Mouse (Mus musculus): Measurements from ENCODE around the gene Myo1e. TPM values are rescaled to one million over a fixed set of nuclear protein-coding genes. Genes with fewer than 3 reads are reported as not detected.
A peak's percentile ranks its signal among the peaks of the same experiment; 100 is the strongest.

The Myo1e gene
- polyA plus RNA-seq (2015; fragmentation: Nextera tagmentation; extraction: Ambion mirVana) = 7.5 and 10.9 TPM in 2 replicates

DNA sequence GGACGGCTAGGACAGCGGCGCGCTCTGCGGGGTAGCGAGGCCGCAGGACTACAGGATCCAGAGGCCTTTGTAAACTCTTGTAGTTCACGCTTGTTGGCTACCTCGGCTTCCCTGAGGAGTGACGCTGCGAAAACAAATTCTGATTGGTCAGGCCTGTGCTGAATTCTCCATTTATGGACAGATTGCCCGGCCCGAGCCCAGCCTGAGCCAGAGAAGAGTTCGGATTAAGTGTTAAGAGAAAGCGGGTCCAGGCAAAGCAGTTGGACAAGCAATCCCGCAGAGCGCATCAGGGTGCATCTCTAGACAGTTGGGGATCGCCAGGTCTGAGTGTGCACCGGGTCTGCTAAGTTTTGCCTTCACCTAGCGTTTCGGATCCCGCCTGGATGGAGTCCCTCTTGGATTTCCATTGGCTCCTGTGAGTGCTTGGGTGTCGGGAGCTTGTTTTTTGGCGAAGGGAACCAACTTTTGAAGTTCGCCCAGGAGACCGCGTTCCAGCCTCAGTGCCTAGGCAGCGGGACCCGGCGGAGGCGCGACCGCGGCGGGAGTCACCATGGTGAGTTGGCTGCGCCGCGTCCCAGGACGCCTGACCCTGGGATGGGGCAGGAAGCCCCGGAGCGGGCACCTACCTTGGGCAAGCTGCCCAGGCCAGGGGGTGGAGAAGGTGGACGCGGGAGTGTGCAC, at the start of gene Myo1e:
Myo1e (plus strand) TSS at position 200 of the 681 bp plus-strand sequence.
- peak within 1 kb of the TSS; percentile 69 for H3K9ac ChIP-seq (ENCODE audit: low read depth, low read length)
- peak; percentile 98 for ATAC-seq
- peak within 1 kb of the TSS; percentile 65 for H3K4me3 ChIP-seq (ENCODE audit: low read length)
- no peaks in the 10 kb centered on the region for H3K9me3 ChIP-seq (ENCODE audit: control insufficient read depth, low read length)
- peak within 1 kb of the TSS; percentile 81 for H3K27ac ChIP-seq (ENCODE audit: low read depth, low read length)
- H3K36me3 ChIP-seq (ENCODE audit: control insufficient read depth, insufficient read depth, low read length) = no peaks in the 10 kb centered on the region
- H3K27me3 ChIP-seq (replicated peaks; ENCODE audit: control insufficient read depth, insufficient read depth, low read length) = no peaks in the 10 kb centered on the region; the same call in 1 of the 2 replicates
- H3K4me2 ChIP-seq (ENCODE audit: low read length) = peak within 1 kb of the TSS; percentile 100
- H3K4me1 ChIP-seq (ENCODE audit: control insufficient read depth, insufficient read depth, low read depth, low read length) = peaks cover 7% of the 10 kb centered on the region; the same call in 1 of the 2 replicates
- WGBS = under 1% methylated on average over 43 of the region's 43 CpGs

DNA sequence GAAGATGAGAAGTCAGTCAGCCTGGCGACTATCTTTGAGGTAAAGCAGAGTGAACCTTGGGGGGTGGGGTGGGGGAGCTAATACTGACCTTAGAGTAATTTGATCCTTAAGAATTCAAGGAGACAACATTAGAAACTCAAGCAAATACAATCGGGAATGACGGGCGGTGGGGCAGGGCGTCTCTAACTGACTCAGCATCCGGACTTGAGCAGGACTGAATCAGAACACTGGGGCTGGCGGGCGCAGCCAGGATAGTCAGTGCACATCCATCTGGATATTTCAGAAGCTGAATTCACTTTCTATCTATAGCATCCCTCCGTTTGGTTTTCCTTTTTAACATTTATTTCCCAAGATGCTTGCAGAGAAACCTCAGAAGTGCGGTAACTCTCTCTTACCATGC, 47.1 kb upstream of the Myo1e start:
- no peaks in the 10 kb centered on the region for H3K4me1 ChIP-seq (ENCODE audit: control insufficient read depth, insufficient read depth, low read depth, low read length)
- H3K36me3 ChIP-seq (ENCODE audit: control insufficient read depth, insufficient read depth, low read length) = no peaks in the 10 kb centered on the region
- no peak overlapping the region for H3K27ac ChIP-seq (ENCODE audit: low read depth, low read length)
- H3K4me2 ChIP-seq (ENCODE audit: low read length) = no peak overlapping the region
- H3K9me3 ChIP-seq (ENCODE audit: control insufficient read depth, low read length) = no peaks in the 10 kb centered on the region
- no peaks in the 10 kb centered on the region for H3K27me3 ChIP-seq (replicated peaks; ENCODE audit: control insufficient read depth, insufficient read depth, low read length)
- no peak overlapping the region for H3K4me3 ChIP-seq (ENCODE audit: low read length)
- ATAC-seq = no peak
- H3K9ac ChIP-seq (ENCODE audit: low read depth, low read length) = no peak overlapping the region
- WGBS = 81% methylated on average over 10 of the region's 10 CpGs

DNA sequence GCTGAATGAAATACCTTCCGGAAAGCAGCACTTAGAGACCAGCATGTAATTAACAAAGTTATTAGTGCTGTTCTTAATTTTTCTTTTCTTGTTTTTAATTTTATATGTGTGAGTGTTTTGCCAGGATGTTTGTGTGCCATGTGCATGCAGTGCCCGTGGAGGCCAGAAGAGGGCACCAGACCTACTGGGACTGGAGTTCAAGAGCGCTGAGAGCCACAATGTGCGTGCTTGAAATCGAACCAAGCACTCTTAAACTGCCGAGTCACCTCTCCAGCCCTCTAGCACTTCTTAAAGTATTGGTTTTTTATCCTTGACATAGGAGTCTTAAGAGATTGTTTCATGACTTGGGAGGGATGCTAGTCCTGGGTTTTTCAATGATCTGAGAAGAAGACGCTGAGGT, 38.2 kb upstream of the Myo1e start:
- no peaks in the 10 kb centered on the region for H3K36me3 ChIP-seq (ENCODE audit: control insufficient read depth, insufficient read depth, low read length)
- H3K9ac ChIP-seq (ENCODE audit: low read depth, low read length) = no peak overlapping the region
- no peaks in the 10 kb centered on the region for H3K27me3 ChIP-seq (replicated peaks; ENCODE audit: control insufficient read depth, insufficient read depth, low read length)
- no peaks in the 10 kb centered on the region for H3K9me3 ChIP-seq (ENCODE audit: control insufficient read depth, low read length)
- H3K27ac ChIP-seq (ENCODE audit: low read depth, low read length) = no peak overlapping the region
- WGBS = 94% methylated on average over 7 of the region's 7 CpGs
- no peak overlapping the region for H3K4me3 ChIP-seq (ENCODE audit: low read length)
- H3K4me1 ChIP-seq (ENCODE audit: control insufficient read depth, insufficient read depth, low read depth, low read length) = no peaks in the 10 kb centered on the region
- H3K4me2 ChIP-seq (ENCODE audit: low read length) = no peak overlapping the region
- ATAC-seq = no peak

DNA sequence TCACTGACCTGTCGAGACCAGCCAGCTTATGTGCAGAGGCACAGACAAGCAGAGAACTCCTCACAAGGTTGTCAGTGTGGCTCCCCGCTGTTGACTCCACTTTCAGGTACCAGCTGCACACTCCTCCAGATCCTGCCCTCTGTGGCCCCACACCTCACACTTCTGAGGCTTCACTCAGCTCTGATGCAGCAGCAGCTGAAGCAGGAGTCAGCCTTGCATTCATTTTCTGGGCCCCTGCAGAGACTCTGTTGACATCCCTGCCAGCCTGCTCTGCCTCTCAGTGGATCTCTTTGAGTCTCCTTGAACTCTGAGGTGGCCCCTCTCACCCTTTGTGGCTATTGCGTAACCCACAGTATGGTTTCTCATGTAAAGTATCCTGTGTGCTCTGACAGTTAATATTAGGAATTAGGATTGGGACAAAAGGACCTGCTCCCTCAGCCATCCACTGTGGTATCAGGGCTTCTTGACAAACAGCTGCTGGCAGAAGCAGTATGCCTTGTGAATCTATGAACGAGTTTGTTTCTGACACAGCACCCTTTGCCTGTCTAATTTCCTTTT, 32.8 kb upstream of the Myo1e start:
- H3K4me1 ChIP-seq (ENCODE audit: control insufficient read depth, insufficient read depth, low read depth, low read length) = peaks cover 8% of the 10 kb centered on the region
- no peaks in the 10 kb centered on the region for H3K27me3 ChIP-seq (replicated peaks; ENCODE audit: control insufficient read depth, insufficient read depth, low read length)
- no peaks in the 10 kb centered on the region for H3K9me3 ChIP-seq (ENCODE audit: control insufficient read depth, low read length)
- H3K9ac ChIP-seq (ENCODE audit: low read depth, low read length) = no peak overlapping the region
- H3K27ac ChIP-seq (ENCODE audit: low read depth, low read length) = peak overlapping the region; percentile 30; the same call in 1 of the 2 replicates
- 0 out of 2 replicates have a peak, but pooled peaks have one; percentile 24 for ATAC-seq
- WGBS = 29% methylated on average over 4 of the region's 4 CpGs
- no peak overlapping the region for H3K4me2 ChIP-seq (ENCODE audit: low read length)
- no peak overlapping the region for H3K4me3 ChIP-seq (ENCODE audit: low read length)
- H3K36me3 ChIP-seq (ENCODE audit: control insufficient read depth, insufficient read depth, low read length) = no peaks in the 10 kb centered on the region

DNA sequence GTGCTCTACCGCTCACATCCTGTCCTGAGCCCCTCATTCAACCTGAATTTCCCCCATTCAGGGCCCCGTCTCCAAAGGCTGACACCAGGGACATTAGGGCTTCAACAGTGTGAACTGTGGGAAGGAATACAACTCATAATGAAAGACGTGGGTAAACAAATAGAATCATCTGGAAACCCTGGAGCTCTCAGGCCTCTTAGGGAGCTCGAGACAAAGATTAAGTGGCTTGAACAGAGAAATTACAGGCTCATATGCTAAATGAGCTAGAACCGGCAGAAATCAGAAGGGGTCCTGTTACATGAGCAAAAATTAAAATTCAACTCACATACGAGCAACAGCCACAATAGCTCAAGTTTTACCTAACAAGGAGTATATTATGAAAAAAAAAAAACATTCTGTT, 32.3 kb upstream of the Myo1e start:
- Histone ChIP-seq H3K36me3 (ENCODE audit: control insufficient read depth, insufficient read depth, low read length) (no peaks in the 10 kb centered on the region), H3K9me3 (ENCODE audit: control insufficient read depth, low read length) (no peaks in the 10 kb centered on the region), H3K4me1 (ENCODE audit: control insufficient read depth, insufficient read depth, low read depth, low read length) (peaks cover 8% of the 10 kb centered on the region), H3K27me3 (replicated peaks; ENCODE audit: control insufficient read depth, insufficient read depth, low read length) (no peaks in the 10 kb centered on the region), H3K9ac (ENCODE audit: low read depth, low read length) (no peak overlapping the region), H3K4me3 (ENCODE audit: low read length) (no peak overlapping the region), H3K27ac (ENCODE audit: low read depth, low read length) (peak overlapping the region; percentile 25; the same call in 1 of the 2 replicates), H3K4me2 (ENCODE audit: low read length) (no peak overlapping the region)
- ATAC-seq = peak; percentile 40; the same call in 1 of the 2 replicates
- 17% methylated on average over 6 of the region's 6 CpGs for WGBS

DNA sequence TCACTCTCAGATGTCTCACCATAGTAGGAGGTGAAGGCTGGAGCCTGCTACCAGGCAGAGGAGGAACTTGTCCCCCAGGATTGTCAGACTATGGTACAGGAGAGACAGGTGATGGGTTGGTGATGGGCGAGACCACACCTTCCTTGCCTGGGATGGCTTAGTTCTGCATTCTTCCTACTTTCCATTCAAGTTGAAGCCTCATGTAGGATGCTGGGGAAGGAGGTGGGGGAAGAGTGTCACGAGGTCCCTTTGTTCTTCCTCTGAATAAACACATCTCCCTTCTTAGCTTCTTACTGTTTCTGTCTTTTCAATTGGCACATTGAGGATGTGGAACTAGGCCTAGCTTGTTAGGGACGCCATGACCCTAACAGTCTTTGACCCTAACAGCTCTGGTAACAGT, 30.9 kb upstream of the Myo1e start:
- Histone ChIP-seq H3K9ac (ENCODE audit: low read depth, low read length) (no peak overlapping the region), H3K4me2 (ENCODE audit: low read length) (no peak overlapping the region), H3K27ac (ENCODE audit: low read depth, low read length) (no peak overlapping the region), H3K9me3 (ENCODE audit: control insufficient read depth, low read length) (no peaks in the 10 kb centered on the region), H3K27me3 (replicated peaks; ENCODE audit: control insufficient read depth, insufficient read depth, low read length) (no peaks in the 10 kb centered on the region), H3K36me3 (ENCODE audit: control insufficient read depth, insufficient read depth, low read length) (no peaks in the 10 kb centered on the region), H3K4me1 (ENCODE audit: control insufficient read depth, insufficient read depth, low read depth, low read length) (peaks cover 12% of the 10 kb centered on the region), H3K4me3 (ENCODE audit: low read length) (no peak overlapping the region)
- 81% methylated on average over 3 of the region's 3 CpGs for WGBS
- no peak for ATAC-seq

DNA sequence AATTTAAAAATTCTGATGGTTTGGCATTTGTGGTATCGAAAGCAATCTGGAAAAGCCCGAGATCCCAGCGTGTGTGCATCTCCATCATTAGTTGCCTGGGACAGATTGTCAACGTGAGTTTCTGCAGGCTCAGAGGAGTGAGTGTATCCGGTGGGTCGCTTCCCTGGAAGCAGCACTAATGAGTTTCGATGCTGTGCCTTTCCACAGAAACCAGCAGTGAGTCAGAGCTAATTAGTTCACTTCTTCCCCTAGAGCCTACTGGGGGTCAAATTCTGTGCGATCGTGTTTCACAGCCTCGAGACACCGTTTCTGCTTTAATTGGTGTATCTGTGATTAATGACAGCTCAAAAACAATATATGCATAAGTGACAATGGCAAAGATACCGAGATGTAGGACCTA, 25.4 kb upstream of the Myo1e start:
- WGBS = 28% methylated on average over 12 of the region's 12 CpGs
- ATAC-seq = peak; percentile 78

DNA sequence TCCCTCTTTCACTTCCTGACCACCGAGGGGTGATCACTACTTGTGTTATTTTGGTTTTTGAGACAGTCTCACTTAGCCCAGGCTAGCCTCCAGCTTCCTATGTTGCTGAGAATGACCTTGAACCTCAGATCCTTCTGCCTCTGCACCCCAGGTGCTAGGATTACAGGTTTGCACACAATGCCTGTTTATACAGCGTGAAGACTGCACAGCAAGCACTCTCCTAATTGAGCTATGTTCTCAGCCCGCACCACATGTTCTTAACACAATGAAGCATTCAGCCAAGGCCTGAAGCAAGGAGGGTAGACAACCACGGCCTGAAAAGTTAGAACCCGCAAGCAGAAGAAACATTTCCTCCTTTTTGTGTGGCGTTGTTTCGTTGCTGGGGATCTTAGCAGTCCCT, 24.5 kb upstream of the Myo1e start:
- Histone ChIP-seq H3K9ac (ENCODE audit: low read depth, low read length) (no peak overlapping the region), H3K9me3 (ENCODE audit: control insufficient read depth, low read length) (no peaks in the 10 kb centered on the region), H3K27ac (ENCODE audit: low read depth, low read length) (no peak overlapping the region), H3K36me3 (ENCODE audit: control insufficient read depth, insufficient read depth, low read length) (no peaks in the 10 kb centered on the region), H3K27me3 (replicated peaks; ENCODE audit: control insufficient read depth, insufficient read depth, low read length) (no peaks in the 10 kb centered on the region), H3K4me3 (ENCODE audit: low read length) (no peak overlapping the region), H3K4me2 (ENCODE audit: low read length) (no peak overlapping the region), H3K4me1 (ENCODE audit: control insufficient read depth, insufficient read depth, low read depth, low read length) (peaks cover 3% of the 10 kb centered on the region; the same call in 1 of the 2 replicates)
- WGBS = 42% methylated on average over 7 of the region's 7 CpGs
- ATAC-seq = no peak

More for the DNA sequence above, 25.4 kb upstream of the Myo1e start:
- H3K9me3 ChIP-seq (ENCODE audit: control insufficient read depth, low read length) = no peaks in the 10 kb centered on the region
- H3K27ac ChIP-seq (ENCODE audit: low read depth, low read length) = no peak overlapping the region; the same call in 1 of the 2 replicates
- peaks cover 3% of the 10 kb centered on the region; the same call in 1 of the 2 replicates for H3K4me1 ChIP-seq (ENCODE audit: control insufficient read depth, insufficient read depth, low read depth, low read length)
- no peak overlapping the region for H3K4me2 ChIP-seq (ENCODE audit: low read length)
- H3K27me3 ChIP-seq (replicated peaks; ENCODE audit: control insufficient read depth, insufficient read depth, low read length) = no peaks in the 10 kb centered on the region
- H3K36me3 ChIP-seq (ENCODE audit: control insufficient read depth, insufficient read depth, low read length) = no peaks in the 10 kb centered on the region
- H3K9ac ChIP-seq (ENCODE audit: low read depth, low read length) = no peak overlapping the region
- H3K4me3 ChIP-seq (ENCODE audit: low read length) = no peak overlapping the region

DNA sequence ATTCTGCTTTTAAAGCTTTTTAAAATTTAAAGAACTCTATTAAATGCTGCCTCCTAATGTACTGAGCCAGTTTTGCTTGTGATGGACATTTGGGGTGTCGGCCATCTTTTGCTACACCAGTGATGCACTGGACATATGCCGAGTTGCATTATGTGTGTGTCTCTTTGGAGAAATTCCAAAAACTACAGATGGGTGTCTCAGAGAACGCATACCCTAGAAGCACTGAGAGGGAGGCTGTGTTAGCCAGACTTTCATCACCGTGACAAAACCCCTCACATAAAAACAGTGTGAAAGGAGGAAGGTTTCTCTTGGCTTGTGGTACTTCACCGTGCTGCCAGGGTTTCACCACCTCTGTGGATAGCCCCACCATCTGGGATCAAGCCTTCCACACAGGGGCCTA, 14.8 kb upstream of the Myo1e start:
- H3K4me1 ChIP-seq (ENCODE audit: control insufficient read depth, insufficient read depth, low read depth, low read length) = no peaks in the 10 kb centered on the region
- no peak overlapping the region for H3K4me2 ChIP-seq (ENCODE audit: low read length)
- WGBS = 70% methylated on average over 5 of the region's 5 CpGs
- no peak overlapping the region for H3K4me3 ChIP-seq (ENCODE audit: low read length)
- H3K27ac ChIP-seq (ENCODE audit: low read depth, low read length) = 0 out of 2 replicates have a peak overlapping the region, but pooled peaks have one; percentile 37
- no peaks in the 10 kb centered on the region for H3K9me3 ChIP-seq (ENCODE audit: control insufficient read depth, low read length)
- no peak overlapping the region for H3K9ac ChIP-seq (ENCODE audit: low read depth, low read length)
- H3K36me3 ChIP-seq (ENCODE audit: control insufficient read depth, insufficient read depth, low read length) = no peaks in the 10 kb centered on the region
- no peak for ATAC-seq
- H3K27me3 ChIP-seq (replicated peaks; ENCODE audit: control insufficient read depth, insufficient read depth, low read length) = no peaks in the 10 kb centered on the region

All from hindbrain, embryonic 16.5 days (tissue).